In the genomic region with DNA sequence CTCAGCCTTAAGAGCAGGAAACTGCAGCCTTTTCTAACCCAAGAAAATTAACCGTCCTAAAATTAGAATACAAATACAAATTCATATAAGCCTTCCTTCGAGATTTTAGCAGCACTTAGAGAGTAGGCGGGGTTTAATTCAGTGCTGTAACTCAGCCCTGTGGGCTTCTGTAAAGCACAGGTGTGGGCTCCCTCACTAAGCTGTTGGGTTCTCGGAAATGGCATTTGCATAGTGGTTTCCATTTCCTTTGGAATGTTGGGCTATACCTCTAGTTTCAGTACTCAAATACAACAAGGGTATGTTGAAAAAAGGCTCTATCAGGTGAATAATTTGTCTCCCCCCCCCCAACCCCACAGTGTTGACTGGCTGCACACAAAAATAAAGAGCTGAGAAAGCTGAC, we compare ENCODE assay signal across 9 mouse cellular contexts.
"Had no signal": no experiment of that assay in that cellular context is flagged by ENCODE, and none has a peak within 500 bp of the region (broad histone marks: within the 10 kb centered on the region; RNA-seq: fewer than 3 reads in every experiment).

No protein-coding gene starts in this region.

- H3K4me2 ChIP-seq: liver, embryonic 13.5 days; lung, embryonic 15.5 days; midbrain, embryonic 12.5 days had no signal

- H3K36me3 ChIP-seq: kidney, embryonic 15.5 days; limb, embryonic 12.5 days; liver, embryonic 13.5 days; lung, embryonic 15.5 days; midbrain, embryonic 12.5 days had no signal

- H3K27ac ChIP-seq: kidney, embryonic 15.5 days; left cerebral cortex, adult 2 months; limb, embryonic 12.5 days; liver, embryonic 13.5 days; lung, embryonic 15.5 days; macrophage; midbrain, embryonic 12.5 days had no signal

- H3K9ac ChIP-seq: kidney, embryonic 15.5 days; limb, embryonic 12.5 days; liver, embryonic 13.5 days; liver, postnatal 0 days; lung, embryonic 15.5 days; midbrain, embryonic 12.5 days had no signal

- H3K9me3 ChIP-seq: kidney, embryonic 15.5 days; limb, embryonic 12.5 days; liver, embryonic 13.5 days; lung, embryonic 15.5 days; megakaryocyte, embryonic 14.5 days; midbrain, embryonic 12.5 days had no signal

- H3K4me3 ChIP-seq: kidney, embryonic 15.5 days; left cerebral cortex, adult 2 months; limb, embryonic 12.5 days; liver, embryonic 13.5 days; lung, embryonic 15.5 days; midbrain, embryonic 12.5 days had no signal

- H3K4me1 ChIP-seq: liver, embryonic 13.5 days; lung, embryonic 15.5 days; midbrain, embryonic 12.5 days had no signal

- ATAC-seq: liver, postnatal 0 days had no signal

- H3K27me3 ChIP-seq: kidney, embryonic 15.5 days; limb, embryonic 12.5 days; liver, embryonic 13.5 days; lung, embryonic 15.5 days; midbrain, embryonic 12.5 days had no signal

- DNase-seq: liver, embryonic 13.5 days had no signal
